Mouse (Mus musculus) embryonic facial prominence, embryonic 15.5 days (tissue): ENCODE measurements around the gene Eef1b2. TPM values are rescaled to one million over a fixed set of nuclear protein-coding genes. Genes with fewer than 3 reads are reported as not detected.
"Not testable (repeated sequence)": the region's sequence is repeated elsewhere in the genome, so short reads cannot be mapped to it uniquely, and the experiment has no call there.

ENCODE experiments used
- ATAC-seq: fragments of 200-750 bp; cut with Nextera tagmentation; 2 replicates; pipeline ENCODE4 v1.8.0; 2017; ENCODE audit warnings: low read depth, moderate TSS enrichment; ENCODE audit not compliant: insufficient number of reproducible peaks, low FRiP score, low TSS enrichment
- H3K27ac ChIP-seq: fragments of 300-500 bp; sonication (generic); replicated peaks from 2 replicates; pipeline ENCODE4 v1.5.1; 2015; ENCODE audit warnings: mild to moderate bottlenecking, inconsistent platforms
- H3K27me3 ChIP-seq: fragments of 300-500 bp; sonication (generic); 2 replicates; pipeline ENCODE4 v1.6.1; 2015; ENCODE audit warnings: inconsistent platforms
- H3K36me3 ChIP-seq: fragments of 300-500 bp; sonication (generic); 2 replicates; pipeline ENCODE4 v1.6.1; 2015; ENCODE audit warnings: mild to moderate bottlenecking, inconsistent platforms
- H3K4me1 ChIP-seq: fragments of 300-500 bp; sonication (generic); 2 replicates; pipeline ENCODE4 v1.6.1; 2015; ENCODE audit warnings: inconsistent platforms
- H3K4me2 ChIP-seq: fragments of 300-500 bp; sonication (generic); replicated peaks from 2 replicates; pipeline ENCODE4 v1.6.1; 2015; ENCODE audit warnings: mild to moderate bottlenecking, inconsistent platforms
- H3K4me3 ChIP-seq: fragments of 300-500 bp; sonication (generic); replicated peaks from 2 replicates; pipeline ENCODE4 v1.5.1; 2015; ENCODE audit warnings: mild to moderate bottlenecking, inconsistent platforms
- H3K9ac ChIP-seq: fragments of 300-500 bp; sonication (generic); 2 replicates; pipeline ENCODE4 v1.6.1; 2015; ENCODE audit warnings: inconsistent platforms
- H3K9me3 ChIP-seq: fragments of 300-500 bp; sonication (generic); replicated peaks from 2 replicates; pipeline ENCODE4 v1.6.1; 2016; ENCODE audit warnings: inconsistent platforms
- WGBS: fragments of 180-500 bp; shearing (Covaris S2); methylation state at CpG from one replicate; pipeline ENCODE4 v1.1.7; 2015; 5-methylcytosine and 5-hydroxymethylcytosine counted together
- polyA plus RNA-seq: library from polyadenylated mRNA; unstranded; fragments of >200 nt; fragmentation: Nextera tagmentation; extraction: Ambion mirVana; gene quantifications from 2 replicates; pipeline ENCODE4 v1.2.1, GENCODE M21; 2015

Eef1b2 gene
- polyA plus RNA-seq: 565 and 634 TPM in 2 replicates

DNA sequence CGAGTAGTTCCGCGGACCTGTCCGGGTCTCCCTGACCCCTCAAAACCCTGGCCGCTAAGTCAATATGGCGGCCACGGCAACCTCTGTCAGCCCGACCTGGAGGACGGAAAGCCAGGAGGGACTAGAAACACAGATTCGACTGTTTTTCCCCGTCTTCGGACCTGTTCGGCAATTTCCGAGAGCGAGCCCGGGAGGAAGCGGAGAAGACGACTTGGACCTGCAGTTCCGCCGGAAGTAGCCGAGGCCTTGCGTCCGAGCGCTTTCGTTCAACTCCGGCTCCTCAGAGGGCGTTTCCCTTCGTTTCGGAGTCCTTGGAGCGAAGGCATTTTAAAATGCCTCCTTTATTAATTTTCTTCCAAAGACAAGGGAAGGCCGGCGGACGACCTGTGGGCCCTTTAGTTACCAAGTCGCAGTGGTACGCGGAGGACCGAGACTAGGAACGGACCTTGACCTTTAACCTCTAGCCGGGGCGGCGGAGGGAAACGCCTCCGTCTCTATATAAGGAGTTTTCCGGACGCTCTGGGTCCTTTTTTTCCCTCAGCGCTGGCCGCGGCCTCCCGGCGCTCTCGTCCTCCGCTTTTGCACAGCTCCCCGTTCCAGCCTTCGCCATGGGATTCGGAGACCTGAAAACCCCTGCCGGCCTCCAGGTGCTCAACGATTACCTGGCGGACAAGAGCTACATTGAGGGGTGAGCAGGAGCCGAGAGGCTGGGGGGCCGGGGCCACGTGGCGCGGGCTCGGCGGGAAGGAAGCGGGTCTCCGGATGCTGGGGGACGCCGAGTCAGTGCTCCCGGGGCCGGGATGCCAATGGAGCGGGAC lies at the start of gene Eef1b2, which contains the start of gene Ndufs1:
Gene Eef1b2 (plus strand): TSS at position 222 of the 818 bp plus-strand sequence.
Gene Ndufs1 (minus strand): TSS at position 230 of the 818 bp plus-strand sequence.
- Histone ChIP-seq H3K4me1 (peaks cover 21% of the 10 kb centered on the region), H3K27ac (peak within 1 kb of the TSS; percentile 92), H3K27me3 (no peaks in the 10 kb centered on the region), H3K9ac (peak within 1 kb of the TSS; percentile 85), H3K36me3 (peaks cover 24% of the 10 kb centered on the region), H3K4me3 (peak within 1 kb of the TSS; percentile 69), H3K9me3 (no peaks in the 10 kb centered on the region), H3K4me2 (peak within 1 kb of the TSS; percentile 70)
- WGBS: under 1% methylated on average over 72 of the region's 72 CpGs
- ATAC-seq: peak; percentile 92

DNA sequence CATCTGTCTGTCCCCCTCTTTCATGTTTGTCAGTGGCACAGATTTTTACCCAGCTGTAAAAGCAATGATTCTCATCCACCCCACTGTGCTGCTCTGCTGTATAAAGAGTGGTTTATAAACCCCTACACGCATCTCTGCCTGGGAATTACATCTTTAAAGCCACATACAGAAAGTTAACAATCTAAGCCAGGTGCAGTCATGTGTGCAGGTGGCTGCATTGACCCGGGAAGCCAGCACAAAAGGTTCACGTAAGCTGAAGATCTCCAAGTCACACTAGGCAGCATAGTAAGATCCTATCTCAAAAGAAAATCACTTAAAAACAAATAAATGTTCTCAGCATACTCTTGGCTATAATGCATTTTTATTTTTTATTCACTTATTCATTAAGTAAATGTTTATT lies 47.4 kb upstream of the Eef1b2 start:
- Histone ChIP-seq H3K4me1 (peaks cover 9% of the 10 kb centered on the region; the same call in 1 of the 2 replicates), H3K27ac (no peak overlapping the region), H3K9ac (no peak overlapping the region), H3K4me3 (no peak overlapping the region; the same call in 1 of the 2 replicates), H3K9me3 (no peaks in the 10 kb centered on the region), H3K27me3 (no peaks in the 10 kb centered on the region), H3K4me2 (peak overlapping the region; percentile 43; the same call in 1 of the 2 replicates), H3K36me3 (peaks cover 11% of the 10 kb centered on the region)
- WGBS: 47% methylated on average over 3 of the region's 3 CpGs
- no peak for ATAC-seq

DNA sequence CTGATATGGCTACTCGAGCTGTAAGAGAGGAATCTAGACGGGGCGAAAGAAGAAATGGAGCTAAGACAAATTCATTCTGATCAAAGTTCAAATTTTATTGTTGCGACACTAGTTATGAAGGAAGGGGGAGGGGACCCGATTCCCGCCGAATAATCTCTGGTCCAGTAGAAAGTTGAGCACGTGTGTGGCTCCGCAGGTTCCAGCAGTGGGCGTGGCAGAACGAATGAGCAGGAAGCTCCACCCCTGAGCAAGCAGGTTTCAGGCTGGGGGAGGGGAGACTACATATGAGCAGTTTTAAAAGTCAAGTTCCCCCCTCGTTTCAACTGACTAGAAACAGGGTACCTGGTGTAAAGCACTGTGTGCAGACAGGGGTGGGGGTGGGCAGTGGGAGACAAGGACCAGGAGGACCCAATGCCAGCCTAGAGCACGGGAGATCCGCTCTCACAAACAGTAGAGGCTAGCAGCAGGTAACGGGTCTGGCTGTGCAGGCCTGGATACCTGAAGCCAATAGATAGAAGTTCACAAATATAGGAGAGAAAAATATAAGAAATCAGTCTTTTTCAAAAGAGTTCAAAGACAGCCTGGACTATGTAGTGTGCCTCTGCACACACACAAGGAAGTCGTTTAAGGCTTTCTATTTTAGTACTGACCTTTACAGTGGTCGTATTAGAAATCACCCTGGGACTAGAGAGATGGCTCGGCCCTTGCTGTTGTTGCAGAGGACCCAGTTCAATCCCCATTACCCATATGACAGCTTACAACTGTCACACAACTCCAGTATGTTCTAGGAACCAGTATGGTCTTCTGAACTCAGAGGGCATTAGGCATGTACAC lies 46.6 kb upstream of the Eef1b2 start:
- no peak overlapping the region for H3K9ac ChIP-seq

DNA sequence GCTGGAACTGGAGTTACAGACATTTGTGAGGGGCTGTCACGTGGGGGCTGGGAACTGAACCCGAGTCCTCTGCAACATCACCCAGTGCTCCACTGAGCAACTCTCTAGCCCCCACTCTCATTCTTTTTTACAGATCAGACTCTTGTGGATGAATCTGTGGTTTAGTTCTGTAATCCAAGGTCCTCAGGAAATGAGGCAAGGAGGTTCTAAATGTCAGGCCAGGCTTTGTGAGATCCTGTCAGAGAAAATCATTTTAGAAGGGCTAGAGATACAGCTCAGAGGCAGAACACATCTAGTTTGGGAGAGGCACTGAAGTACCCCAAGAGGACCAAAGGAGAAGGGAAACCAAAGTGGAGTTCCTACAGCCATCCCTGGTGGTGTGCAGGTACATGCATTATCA lies 45.7 kb upstream of the Eef1b2 start:
- ATAC-seq: no peak
- WGBS: 85% methylated on average over 2 of the region's 2 CpGs
- Histone ChIP-seq H3K4me3 (no peak overlapping the region), H3K27ac (no peak overlapping the region), H3K36me3 (0 out of 2 replicates have a peak, but pooled peaks cover 5% of the 10 kb centered on the region), H3K4me1 (peaks cover 9% of the 10 kb centered on the region; the same call in 1 of the 2 replicates), H3K4me2 (no peak overlapping the region), H3K9ac (no peak overlapping the region), H3K9me3 (no peaks in the 10 kb centered on the region), H3K27me3 (no peaks in the 10 kb centered on the region)

More for the DNA sequence above, 46.6 kb upstream of the Eef1b2 start:
- H3K4me1 ChIP-seq: peaks cover 9% of the 10 kb centered on the region; the same call in 1 of the 2 replicates
- peak; percentile 41; the same call in 1 of the 2 replicates for ATAC-seq
- H3K4me2 ChIP-seq: peak overlapping the region; percentile 43
- H3K27me3 ChIP-seq: no peaks in the 10 kb centered on the region
- peaks cover 10% of the 10 kb centered on the region for H3K36me3 ChIP-seq
- H3K4me3 ChIP-seq: peak overlapping the region; percentile 24
- H3K9me3 ChIP-seq: no peaks in the 10 kb centered on the region
- H3K27ac ChIP-seq: no peak overlapping the region
- 17% methylated on average over 18 of the region's 18 CpGs for WGBS

DNA sequence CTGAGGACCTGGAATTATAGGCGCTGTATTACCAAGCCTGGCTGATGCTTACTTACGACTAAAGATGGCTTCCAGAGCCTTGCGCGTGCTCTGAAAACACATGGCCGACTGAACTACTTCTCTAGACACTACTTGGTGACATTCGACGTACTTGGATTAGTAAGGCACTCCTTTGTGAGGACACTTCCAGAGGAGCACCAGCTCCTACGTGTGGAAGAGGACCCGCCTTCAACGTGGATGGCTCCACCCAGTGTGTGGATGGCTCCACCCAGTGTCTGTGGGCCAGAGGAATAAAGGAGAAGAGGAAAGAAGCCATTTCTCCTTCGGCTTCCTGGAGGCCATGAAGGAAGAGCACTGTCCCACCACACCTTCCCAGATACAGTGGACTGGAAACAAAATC lies 44.9 kb upstream of the Eef1b2 start:
- no peaks in the 10 kb centered on the region for H3K36me3 ChIP-seq
- no peaks in the 10 kb centered on the region for H3K27me3 ChIP-seq
- H3K27ac ChIP-seq: no peak overlapping the region
- H3K4me1 ChIP-seq: peaks cover 9% of the 10 kb centered on the region; the same call in 1 of the 2 replicates
- H3K9me3 ChIP-seq: no peaks in the 10 kb centered on the region
- whole genome bisulfite sequencing: 90% methylated on average over 11 of the region's 11 CpGs
- H3K9ac ChIP-seq: no peak overlapping the region
- no peak for ATAC-seq
- no peak overlapping the region for H3K4me2 ChIP-seq
- H3K4me3 ChIP-seq: no peak overlapping the region

DNA sequence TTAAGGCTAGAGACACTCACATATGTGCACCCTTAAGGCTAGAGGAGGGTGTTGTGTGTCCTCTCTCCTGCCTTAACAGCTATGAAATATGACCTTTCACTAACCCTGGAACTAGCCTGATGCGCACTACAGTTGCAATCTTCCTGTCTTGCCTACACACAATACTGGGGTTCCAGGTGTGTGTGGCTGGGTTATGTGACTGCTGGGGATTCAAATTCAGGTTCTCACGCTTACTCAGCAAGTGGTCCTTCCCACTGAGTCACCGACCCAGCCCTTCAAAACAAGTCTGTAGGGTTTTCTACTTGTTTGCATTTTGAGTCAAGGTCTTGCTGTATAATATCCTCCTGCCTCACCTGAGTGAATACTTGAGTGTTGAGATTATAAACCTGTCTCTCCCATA lies 42.1 kb upstream of the Eef1b2 start:
- H3K9ac ChIP-seq: no peak overlapping the region
- H3K27ac ChIP-seq: no peak overlapping the region
- no peak overlapping the region for H3K4me3 ChIP-seq
- H3K4me2 ChIP-seq: no peak overlapping the region
- H3K4me1 ChIP-seq: 0 out of 2 replicates have a peak, but pooled peaks cover 5% of the 10 kb centered on the region
- H3K27me3 ChIP-seq: no peaks in the 10 kb centered on the region
- ATAC-seq: no peak
- WGBS: 78% methylated on average over 3 of the region's 3 CpGs
- no peaks in the 10 kb centered on the region for H3K9me3 ChIP-seq
- peaks cover 7% of the 10 kb centered on the region for H3K36me3 ChIP-seq

DNA sequence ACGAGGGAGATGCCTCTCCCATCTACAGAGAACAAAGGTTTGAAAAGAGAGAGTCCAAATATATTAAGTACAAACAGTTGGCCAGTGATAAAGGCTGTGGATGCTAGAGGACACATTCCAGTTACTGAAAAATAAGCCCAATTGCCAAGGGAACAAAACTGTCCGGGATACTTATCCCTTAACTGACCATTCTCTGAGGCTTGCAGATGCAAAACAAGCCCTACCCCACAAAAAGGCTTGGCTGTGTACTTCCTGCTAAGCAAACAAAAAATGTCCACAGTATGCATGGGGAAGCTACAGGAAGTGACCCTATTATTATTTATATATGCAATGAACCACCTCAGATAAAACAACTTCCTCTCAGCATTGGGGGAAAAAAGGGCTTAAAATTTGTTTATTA lies 38.7 kb upstream of the Eef1b2 start:
- peaks cover 26% of the 10 kb centered on the region for H3K36me3 ChIP-seq
- H3K27me3 ChIP-seq: no peaks in the 10 kb centered on the region
- WGBS: 84% methylated on average over 2 of the region's 2 CpGs
- ATAC-seq: no peak
- no peak overlapping the region for H3K4me3 ChIP-seq
- H3K9me3 ChIP-seq: no peaks in the 10 kb centered on the region
- H3K4me2 ChIP-seq: no peak overlapping the region
- no peak overlapping the region for H3K27ac ChIP-seq
- H3K4me1 ChIP-seq: no peaks in the 10 kb centered on the region
- H3K9ac ChIP-seq: no peak overlapping the region

DNA sequence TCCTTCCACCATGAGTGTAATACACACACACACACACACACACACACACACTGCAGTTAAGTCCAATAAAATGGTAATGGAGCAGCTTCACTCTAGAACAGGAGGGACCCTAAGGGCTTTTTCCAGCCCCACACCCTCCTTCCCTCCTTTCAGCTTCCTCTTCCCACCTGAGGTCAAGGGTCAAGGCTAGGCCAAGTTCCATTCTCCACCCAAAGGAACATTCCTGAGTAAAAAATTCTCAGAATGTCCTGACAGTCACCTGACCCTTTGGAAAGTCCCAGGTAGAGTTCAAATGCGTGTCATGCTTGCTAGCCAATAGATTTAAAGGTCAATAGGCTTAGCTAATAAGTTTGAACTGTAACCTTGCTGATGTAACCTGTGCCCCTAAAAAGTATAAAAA lies 38.0 kb upstream of the Eef1b2 start:
- H3K4me3 ChIP-seq, H3K27ac ChIP-seq, H3K27me3 ChIP-seq, ATAC-seq, H3K9ac ChIP-seq, H3K4me1 ChIP-seq, H3K9me3 ChIP-seq, H3K4me2 ChIP-seq: not testable (repeated sequence)
- H3K36me3 ChIP-seq: peaks cover 31% of the 10 kb centered on the region
- WGBS: 78% methylated on average over 1 of the region's 1 CpGs

DNA sequence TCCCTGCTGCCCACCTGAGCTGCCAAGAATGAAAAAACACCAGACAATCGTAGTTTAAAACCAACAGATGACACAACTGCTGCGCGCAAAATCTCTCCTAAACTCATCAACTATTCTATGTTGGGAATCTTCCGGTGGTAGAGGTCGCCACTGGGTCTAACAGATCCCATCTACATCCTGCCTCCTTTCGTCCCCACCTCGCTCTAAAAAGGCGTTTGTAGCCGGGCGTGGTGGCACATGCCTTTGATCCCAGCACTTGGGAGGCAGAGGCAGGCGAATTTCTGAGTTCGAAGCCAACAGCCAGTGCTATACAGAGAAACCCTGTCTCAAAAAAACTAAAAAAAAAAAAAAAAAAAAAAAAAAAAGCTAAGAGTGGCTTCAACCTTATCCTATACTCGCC lies 36.4 kb upstream of the Eef1b2 start:
- H3K4me2 ChIP-seq: no peak overlapping the region
- 94% methylated on average over 13 of the region's 13 CpGs for WGBS

DNA sequence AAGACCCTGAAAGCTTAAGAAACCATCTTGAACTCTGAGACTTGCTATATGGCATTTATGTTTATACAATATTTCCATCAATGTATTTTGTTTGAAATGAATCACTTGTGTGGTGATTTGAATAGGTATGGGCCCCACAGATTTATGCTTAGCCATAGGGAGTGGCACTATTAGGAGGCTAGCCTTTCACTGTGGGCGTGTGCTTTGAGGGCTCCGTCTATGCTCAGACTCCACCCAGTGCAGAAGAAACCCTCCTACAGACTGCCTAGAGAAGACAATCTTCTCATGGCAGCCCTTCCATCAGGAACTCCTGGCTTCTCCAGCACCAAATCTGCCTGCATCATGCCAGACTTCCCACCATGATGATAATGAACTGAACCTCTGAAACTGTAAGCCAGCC lies 8.0 kb upstream of the Eef1b2 start:
- H3K36me3 ChIP-seq: peaks cover 56% of the 10 kb centered on the region

More for the DNA sequence above, 36.4 kb upstream of the Eef1b2 start:
- Histone ChIP-seq H3K4me1 (no peaks in the 10 kb centered on the region), H3K27me3 (no peaks in the 10 kb centered on the region), H3K4me3 (no peak overlapping the region), H3K27ac (no peak overlapping the region), H3K9me3 (no peaks in the 10 kb centered on the region), H3K9ac (no peak overlapping the region), H3K36me3 (peaks cover 47% of the 10 kb centered on the region)
- no peak for ATAC-seq

DNA sequence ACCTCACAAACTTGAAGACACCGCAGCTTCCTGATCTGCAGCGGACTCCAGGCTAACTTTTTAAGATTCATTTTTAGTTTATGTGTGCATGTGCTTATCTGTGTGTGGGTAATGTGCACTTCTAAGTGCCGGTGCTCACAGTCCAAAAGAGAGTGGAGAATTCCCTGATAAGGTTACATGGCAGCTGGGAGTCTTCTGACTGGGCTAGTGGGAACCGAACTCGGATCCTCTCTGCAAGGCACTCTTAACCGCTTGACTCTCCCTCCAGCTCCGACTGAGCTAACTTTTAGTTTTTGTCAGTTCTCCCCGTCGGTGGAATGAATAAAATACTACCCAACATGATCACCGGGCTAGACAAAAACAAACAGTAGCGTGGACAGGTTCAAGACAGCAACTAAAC lies 772 bp upstream of the Eef1b2 start:
- H3K27ac ChIP-seq: peak overlapping the region; percentile 92; the same call in 1 of the 2 replicates
- H3K36me3 ChIP-seq: peaks cover 32% of the 10 kb centered on the region
- H3K4me3 ChIP-seq: peak overlapping the region; percentile 69
- no peaks in the 10 kb centered on the region for H3K27me3 ChIP-seq
- ATAC-seq: no peak
- H3K9me3 ChIP-seq: no peaks in the 10 kb centered on the region
- 10% methylated on average over 11 of the region's 11 CpGs for whole genome bisulfite sequencing
- peak overlapping the region; percentile 70 for H3K4me2 ChIP-seq
- H3K4me1 ChIP-seq: peaks cover 21% of the 10 kb centered on the region
- peak overlapping the region; percentile 84 for H3K9ac ChIP-seq

More for the DNA sequence above, 8.0 kb upstream of the Eef1b2 start:
- H3K9me3 ChIP-seq: no peaks in the 10 kb centered on the region
- no peaks in the 10 kb centered on the region for H3K27me3 ChIP-seq
- WGBS: 75% methylated on average over 2 of the region's 2 CpGs
- ATAC-seq: no peak
- no peak overlapping the region for H3K9ac ChIP-seq
- H3K4me3 ChIP-seq: no peak overlapping the region
- no peak overlapping the region for H3K4me2 ChIP-seq
- H3K4me1 ChIP-seq: no peaks in the 10 kb centered on the region
- no peak overlapping the region for H3K27ac ChIP-seq
